Mouse (Mus musculus): ENCODE results near the gene Ndufs1. TPM values are rescaled to one million over a fixed set of nuclear protein-coding genes. Genes with fewer than 3 reads are reported as not detected.
"Not testable (repeated sequence)": the region's sequence is repeated elsewhere in the genome, so short reads cannot be mapped to it uniquely, and the experiment has no call there.

Ndufs1 gene
- polyA plus RNA-seq, 1 experiment from 2014 or later = 128 TPM

GRCm38 (mm10) chr1:63190851-63191250, 14.2 kb upstream of the Ndufs1 start:
- H3K36me3 ChIP-seq (ENCODE audit: control insufficient read depth, insufficient read depth) = no peaks in the 10 kb centered on the region
- no peak overlapping the region for H3K4me3 ChIP-seq (replicated peaks; ENCODE audit: low read length)
- H3K9me3 ChIP-seq (ENCODE audit: control insufficient read depth, low read length) = no peaks in the 10 kb centered on the region
- H3K9ac ChIP-seq (replicated peaks; ENCODE audit: low read depth, low read length) = no peak overlapping the region
- 40% methylated on average over 8 of the region's 8 CpGs for WGBS
- H3K27me3 ChIP-seq (replicated peaks; ENCODE audit: control insufficient read depth, insufficient read depth, low read length) = no peaks in the 10 kb centered on the region
- H3K4me2 ChIP-seq (ENCODE audit: low read length) = no peak overlapping the region
- ATAC-seq = no peak
- H3K4me1 ChIP-seq (replicated peaks; ENCODE audit: control insufficient read depth, insufficient read depth, low read length) = 0 out of 2 replicates have a peak, but pooled peaks cover 3% of the 10 kb centered on the region
- H3K27ac ChIP-seq (ENCODE audit: low read length) = no peak overlapping the region

GRCm38 (mm10) chr1:63188536-63188935, 11.9 kb upstream of the Ndufs1 start:
- WGBS = 90% methylated on average over 3 of the region's 3 CpGs
- H3K36me3 ChIP-seq (ENCODE audit: control insufficient read depth, insufficient read depth) = no peaks in the 10 kb centered on the region
- H3K4me3 ChIP-seq (replicated peaks; ENCODE audit: low read length) = no peak overlapping the region
- no peak overlapping the region for H3K27ac ChIP-seq (ENCODE audit: low read length)
- H3K4me1 ChIP-seq (replicated peaks; ENCODE audit: control insufficient read depth, insufficient read depth, low read length) = 0 out of 2 replicates have a peak, but pooled peaks cover 2% of the 10 kb centered on the region
- ATAC-seq = no peak
- no peaks in the 10 kb centered on the region for H3K27me3 ChIP-seq (replicated peaks; ENCODE audit: control insufficient read depth, insufficient read depth, low read length)
- H3K9me3 ChIP-seq (ENCODE audit: control insufficient read depth, low read length) = no peaks in the 10 kb centered on the region
- H3K4me2 ChIP-seq (ENCODE audit: low read length) = no peak overlapping the region
- no peak overlapping the region for H3K9ac ChIP-seq (replicated peaks; ENCODE audit: low read depth, low read length)

- H3K9me3 ChIP-seq (ENCODE audit: control insufficient read depth, low read length); H3K9ac ChIP-seq (replicated peaks; ENCODE audit: low read depth, low read length); H3K27me3 ChIP-seq (replicated peaks; ENCODE audit: control insufficient read depth, insufficient read depth, low read length); ATAC-seq; H3K4me3 ChIP-seq (replicated peaks; ENCODE audit: low read length); H3K36me3 ChIP-seq (ENCODE audit: control insufficient read depth, insufficient read depth); H3K27ac ChIP-seq (ENCODE audit: low read length); H3K4me2 ChIP-seq (ENCODE audit: low read length); H3K4me1 ChIP-seq (replicated peaks; ENCODE audit: control insufficient read depth, insufficient read depth, low read length): not testable (repeated sequence)
- WGBS = 95% methylated on average over 6 of the region's 6 CpGs
Measured at GRCm38 (mm10) chr1:63185430-63185829, 8.8 kb upstream of the Ndufs1 start.

GRCm38 (mm10) chr1:63182636-63183270, 6.1 kb upstream of the Ndufs1 start:
- H3K27me3 ChIP-seq (replicated peaks; ENCODE audit: control insufficient read depth, insufficient read depth, low read length) = no peaks in the 10 kb centered on the region
- no peak overlapping the region for H3K27ac ChIP-seq (ENCODE audit: low read length)
- H3K9ac ChIP-seq (replicated peaks; ENCODE audit: low read depth, low read length) = no peak overlapping the region
- peaks cover 12% of the 10 kb centered on the region for H3K4me1 ChIP-seq (replicated peaks; ENCODE audit: control insufficient read depth, insufficient read depth, low read length)
- peaks cover 6% of the 10 kb centered on the region for H3K36me3 ChIP-seq (ENCODE audit: control insufficient read depth, insufficient read depth)
- no peak overlapping the region for H3K4me2 ChIP-seq (ENCODE audit: low read length)
- H3K9me3 ChIP-seq (ENCODE audit: control insufficient read depth, low read length) = no peaks in the 10 kb centered on the region
- ATAC-seq = peak; percentile 11; the same call in 1 of the 2 replicates
- 56% methylated on average over 10 of the region's 10 CpGs for WGBS
- H3K4me3 ChIP-seq (replicated peaks; ENCODE audit: low read length) = no peak overlapping the region

- 0 out of 2 replicates have a peak, but pooled peaks have one; percentile 19 for ATAC-seq
- Histone ChIP-seq H3K4me3 (replicated peaks; ENCODE audit: low read length) (no peak overlapping the region), H3K9me3 (ENCODE audit: control insufficient read depth, low read length) (no peaks in the 10 kb centered on the region), H3K27ac (ENCODE audit: low read length) (no peak overlapping the region), H3K27me3 (replicated peaks; ENCODE audit: control insufficient read depth, insufficient read depth, low read length) (no peaks in the 10 kb centered on the region), H3K4me1 (replicated peaks; ENCODE audit: control insufficient read depth, insufficient read depth, low read length) (peaks cover 15% of the 10 kb centered on the region), H3K9ac (replicated peaks; ENCODE audit: low read depth, low read length) (no peak overlapping the region), H3K36me3 (ENCODE audit: control insufficient read depth, insufficient read depth) (peaks cover 6% of the 10 kb centered on the region), H3K4me2 (ENCODE audit: low read length) (no peak overlapping the region)
- WGBS = 67% methylated on average over 4 of the region's 5 CpGs
Measured at GRCm38 (mm10) chr1:63182212-63182611, 5.6 kb upstream of the Ndufs1 start.

GRCm38 (mm10) chr1:63181480-63181879, 4.8 kb upstream of the Ndufs1 start:
- 100% methylated on average over 1 of the region's 1 CpGs for WGBS
- H3K4me2 ChIP-seq (ENCODE audit: low read length) = no peak overlapping the region
- no peak overlapping the region for H3K4me3 ChIP-seq (replicated peaks; ENCODE audit: low read length)
- peaks cover 6% of the 10 kb centered on the region for H3K36me3 ChIP-seq (ENCODE audit: control insufficient read depth, insufficient read depth)
- H3K27ac ChIP-seq (ENCODE audit: low read length) = no peak overlapping the region
- H3K9ac ChIP-seq (replicated peaks; ENCODE audit: low read depth, low read length) = no peak overlapping the region
- peaks cover 15% of the 10 kb centered on the region for H3K4me1 ChIP-seq (replicated peaks; ENCODE audit: control insufficient read depth, insufficient read depth, low read length)
- ATAC-seq = no peak
- H3K9me3 ChIP-seq (ENCODE audit: control insufficient read depth, low read length) = no peaks in the 10 kb centered on the region
- H3K27me3 ChIP-seq (replicated peaks; ENCODE audit: control insufficient read depth, insufficient read depth, low read length) = no peaks in the 10 kb centered on the region

GRCm38 (mm10) chr1:63181019-63181418, 4.4 kb upstream of the Ndufs1 start:
- WGBS = 3% methylated on average over 3 of the region's 3 CpGs
- Histone ChIP-seq H3K36me3 (ENCODE audit: control insufficient read depth, insufficient read depth) (peaks cover 6% of the 10 kb centered on the region), H3K9me3 (ENCODE audit: control insufficient read depth, low read length) (no peaks in the 10 kb centered on the region), H3K4me2 (ENCODE audit: low read length) (no peak overlapping the region), H3K9ac (replicated peaks; ENCODE audit: low read depth, low read length) (no peak overlapping the region), H3K27me3 (replicated peaks; ENCODE audit: control insufficient read depth, insufficient read depth, low read length) (no peaks in the 10 kb centered on the region), H3K4me1 (replicated peaks; ENCODE audit: control insufficient read depth, insufficient read depth, low read length) (peaks cover 15% of the 10 kb centered on the region), H3K27ac (ENCODE audit: low read length) (no peak overlapping the region), H3K4me3 (replicated peaks; ENCODE audit: low read length) (no peak overlapping the region)
- peak; percentile 86 for ATAC-seq

GRCm38 (mm10) chr1:63180575-63180974, 3.9 kb upstream of the Ndufs1 start:
- H3K36me3 ChIP-seq (ENCODE audit: control insufficient read depth, insufficient read depth); H3K27ac ChIP-seq (ENCODE audit: low read length); H3K9me3 ChIP-seq (ENCODE audit: control insufficient read depth, low read length); H3K4me3 ChIP-seq (replicated peaks; ENCODE audit: low read length); H3K9ac ChIP-seq (replicated peaks; ENCODE audit: low read depth, low read length); H3K27me3 ChIP-seq (replicated peaks; ENCODE audit: control insufficient read depth, insufficient read depth, low read length); ATAC-seq; H3K4me2 ChIP-seq (ENCODE audit: low read length): not testable (repeated sequence)
- H3K4me1 ChIP-seq (replicated peaks; ENCODE audit: control insufficient read depth, insufficient read depth, low read length) = peaks cover 19% of the 10 kb centered on the region
- 73% methylated on average over 4 of the region's 4 CpGs for WGBS

- ATAC-seq = no peak
- WGBS = 93% methylated on average over 4 of the region's 4 CpGs
Measured at GRCm38 (mm10) chr1:63180122-63180521, 3.5 kb upstream of the Ndufs1 start.

More at GRCm38 (mm10) chr1:63180122-63180521, 3.5 kb upstream of the Ndufs1 start:
- Histone ChIP-seq H3K9me3 (ENCODE audit: control insufficient read depth, low read length) (no peaks in the 10 kb centered on the region), H3K27me3 (replicated peaks; ENCODE audit: control insufficient read depth, insufficient read depth, low read length) (no peaks in the 10 kb centered on the region), H3K36me3 (ENCODE audit: control insufficient read depth, insufficient read depth) (peaks cover 6% of the 10 kb centered on the region), H3K27ac (ENCODE audit: low read length) (no peak overlapping the region), H3K4me2 (ENCODE audit: low read length) (no peak overlapping the region), H3K9ac (replicated peaks; ENCODE audit: low read depth, low read length) (no peak overlapping the region), H3K4me3 (replicated peaks; ENCODE audit: low read length) (no peak overlapping the region), H3K4me1 (replicated peaks; ENCODE audit: control insufficient read depth, insufficient read depth, low read length) (peaks cover 23% of the 10 kb centered on the region)

Measured in forebrain, embryonic 16.5 days (tissue).